9 mouse cellular contexts compared by ENCODE assay signal in genomic region chr14:21904498-21905395, GRCm38 (mm10). TPM values are rescaled to one million over a fixed set of nuclear protein-coding genes. Genes with fewer than 3 reads are reported as not detected.
DNase-seq lines count a peak whose midpoint lies in the region; ATAC-seq and TF ChIP-seq lines count a peak whose summit lies in the region.
"Had no signal": no experiment of that assay in that cellular context is flagged by ENCODE, and none has a peak within 500 bp of the region (broad histone marks: within the 10 kb centered on the region; RNA-seq: fewer than 3 reads in every experiment).

No protein-coding gene starts in this region.

- peak overlapping the region; percentile 54 for H3K4me2 ChIP-seq in kidney, embryonic 15.5 days

- intact Hi-C loops in heart, adult 2 months (cut with DNase I) = no loop called here
- intact Hi-C loops in left cerebral cortex, postnatal 10 days (cut with DNase I) = no loop called here

- peak; percentile 20 for DNase-seq in layer of hippocampus, adult 11-12 months (ENCODE audit: low spot score)
- no peak for DNase-seq in layer of hippocampus, adult 9-10 months (ENCODE audit: low spot score)
- DNase-seq in heart, adult 2 months = peak; percentile 17 to 22
- DNase-seq in lung, postnatal 25 days (ENCODE audit: low spot score) = peak; percentile 32
- no peak for DNase-seq in urinary bladder, adult 2 months (ENCODE audit: low spot score)
- no peak for DNase-seq in frontal cortex, postnatal 25 days (ENCODE audit: low spot score in 2 of 2)
- no peak for DNase-seq in left cerebral cortex, postnatal 10 days (ENCODE audit: extremely low spot score in 1 of 2, low spot score in 2 of 2)

- H3K4me1 ChIP-seq in heart, adult 2 months (ENCODE audit: control insufficient read depth, insufficient read depth, low read length) = peaks cover 5% of the 10 kb centered on the region
- H3K4me1 ChIP-seq in kidney, embryonic 15.5 days = peaks cover 27% of the 10 kb centered on the region

- no peak for TF ChIP-seq EP300 in heart, adult 2 months (IDR thresholded peaks at IDR 0.05; ENCODE audit: insufficient read depth, low read depth, low read length)

- no peaks in the 10 kb centered on the region for H3K79me2 ChIP-seq in heart, adult 2 months (replicated peaks; ENCODE audit: control insufficient read depth, insufficient read depth, low read length)

- no peaks in the 10 kb centered on the region for H3K27me3 ChIP-seq in heart, adult 2 months (ENCODE audit: control insufficient read depth, insufficient read depth, low read length)
- H3K27me3 ChIP-seq in kidney, embryonic 15.5 days = 0 out of 2 replicates have a peak, but pooled peaks cover 9% of the 10 kb centered on the region

- TF ChIP-seq CTCF in heart, adult 2 months (IDR thresholded peaks at IDR 0.05) = no peak

- WGBS in heart, adult 2 months = 25% methylated on average over 18 of the region's 18 CpGs
- WGBS in kidney, embryonic 15.5 days = 17% methylated on average over 18 of the region's 18 CpGs

- H3K9me3 ChIP-seq in kidney, embryonic 15.5 days (replicated peaks) = no peaks in the 10 kb centered on the region

- no peak for TF ChIP-seq POLR2A in heart, adult 2 months (IDR thresholded peaks at IDR 0.05; ENCODE audit: insufficient read depth, low read depth, low read length)

- no peaks in the 10 kb centered on the region for H3K36me3 ChIP-seq in heart, adult 2 months (ENCODE audit: control insufficient read depth, insufficient read depth, low read length)
- no peaks in the 10 kb centered on the region for H3K36me3 ChIP-seq in kidney, embryonic 15.5 days

- H3K4me3 ChIP-seq in heart, adult 2 months = no peak overlapping the region
- H3K4me3 ChIP-seq in kidney, embryonic 15.5 days (replicated peaks) = 0 out of 2 replicates have a peak overlapping the region, but pooled peaks have one; percentile 21
- H3K4me3 ChIP-seq: myocyte had no signal

- no peak overlapping the region; the same call in 1 of the 2 replicates for H3K27ac ChIP-seq in heart, adult 2 months
- peak overlapping the region; percentile 68 for H3K27ac ChIP-seq in kidney, embryonic 15.5 days

- H3K9ac ChIP-seq in heart, adult 2 months (ENCODE audit: low read depth, low read length) = no peak overlapping the region
- no peak overlapping the region for H3K9ac ChIP-seq in kidney, embryonic 15.5 days

- peak; percentile 46; the same call in 1 of the 2 replicates for ATAC-seq in kidney, embryonic 15.5 days (replicated peaks; ENCODE audit: low FRiP score)

RNA-seq across cellular contexts. Expression of gene Comtd1, which starts 56.0 kb away (rescaled TPM):
- 1 to 10 TPM; 5.6 to 8.3 TPM for total RNA-seq in heart, adult 2 months (2021)
- polyA plus RNA-seq in heart, adult 2 months (2012; rRNA removed) = 6.6 and 10.2 TPM in 2 replicates
- polyA plus RNA-seq in kidney, embryonic 15.5 days (2015; fragmentation: Nextera tagmentation; extraction: Ambion mirVana) = 26.2 TPM in 2 replicates
- 13.2 and 13.9 TPM in 2 replicates for polyA plus RNA-seq in urinary bladder, adult 2 months (2012; rRNA removed)
- total RNA-seq in left cerebral cortex, postnatal 10 days (2021) = 10 to 100 TPM; 37.7 to 40.8 TPM

Comparison
In these comparisons a context has a peak if more than half of its experiments do, and no peak if none do; other contexts are left out.
1. DNase-seq: peak in layer of hippocampus, adult 11-12 months (single experiment), heart, adult 2 months (2 of 2) and lung, postnatal 25 days (single experiment); none in layer of hippocampus, adult 9-10 months (single experiment), urinary bladder, adult 2 months (single experiment), frontal cortex, postnatal 25 days (0 of 2) and left cerebral cortex, postnatal 10 days (0 of 2).